Mouse (Mus musculus) MEL (cell line): ENCODE data around the gene Acin1.

Experiments used
- BHLHE40 ChIP-seq: IDR thresholded peaks from 2 replicates; pipeline ENCODE4 v1.6.1; 2012; ENCODE audit warnings: low read depth, mild to moderate bottlenecking, inconsistent platforms, low read length, improper control_type of control experiment, borderline replicate concordance
- CTCF ChIP-seq, 3 experiments: IDR thresholded peaks in 2 of 3; conservative IDR thresholded peaks in 1 of 3; 2 replicates each; pipeline ENCODE4 v1.5.1; 2011 to 2012; ENCODE audit warnings: low read length in 3 of 3, low read depth in 2 of 3, mild to moderate bottlenecking in 2 of 3, improper control_type of control experiment in 1 of 3, inconsistent platforms in 1 of 3, mixed read lengths in 1 of 3, moderate library complexity in 1 of 3; ENCODE audit not compliant: control insufficient read depth in 1 of 3, insufficient read depth in 1 of 3, poor library complexity in 1 of 3, severe bottlenecking in 1 of 3
- E2F4 ChIP-seq: IDR thresholded peaks from 2 replicates; pipeline ENCODE4 v1.6.1; 2011; ENCODE audit warnings: low read depth, low read length, improper control_type of control experiment, borderline replicate concordance
- EP300 ChIP-seq, 2 experiments: IDR thresholded peaks; 2 replicates each; pipeline ENCODE4 v1.6.1; 2011; ENCODE audit warnings: improper control_type of control experiment in 2 of 2, low read length in 2 of 2, low read depth in 1 of 2, mild to moderate bottlenecking in 1 of 2
- POLR2A ChIP-seq, 2 experiments: IDR thresholded peaks; 2 replicates each; pipeline ENCODE4 v1.6.1; 2011 to 2012; ENCODE audit warnings: low read length in 2 of 2, mild to moderate bottlenecking in 2 of 2, control low read depth in 1 of 2, improper control_type of control experiment in 1 of 2, low read depth in 1 of 2, moderate library complexity in 1 of 2; ENCODE audit not compliant: control insufficient read depth in 1 of 2, insufficient read depth in 1 of 2, poor library complexity in 1 of 2
- ZKSCAN1 ChIP-seq: IDR thresholded peaks from 2 replicates; pipeline ENCODE4 v1.6.1; 2012; ENCODE audit warnings: low read depth, mild to moderate bottlenecking, inconsistent platforms, low read length, improper control_type of control experiment, moderate library complexity
- ZNF384 ChIP-seq: IDR thresholded peaks from 2 replicates; pipeline ENCODE4 v1.6.1; 2012; ENCODE audit warnings: low read depth, mild to moderate bottlenecking, inconsistent platforms, low read length, improper control_type of control experiment

- no peak for TF ChIP-seq POLR2A (IDR thresholded peaks at IDR 0.05; ENCODE audit: control insufficient read depth in 1 of 2, insufficient read depth in 1 of 2, low read depth in 1 of 2, low read length in 2 of 2, poor library complexity in 1 of 2)
- peak; percentile 50 to 72 (median 68); a peak in 5 of 6 replicates for TF ChIP-seq CTCF (IDR thresholded peaks at IDR 0.05 in 2 of 3, conservative IDR thresholded peaks at IDR 0.05 in 1 of 3; ENCODE audit: control insufficient read depth in 1 of 3, insufficient read depth in 1 of 3, low read depth in 2 of 3, low read length in 3 of 3, poor library complexity in 1 of 3, severe bottlenecking in 1 of 3)
- no peak for TF ChIP-seq E2F4
- no peak for TF ChIP-seq EP300 (IDR thresholded peaks at IDR 0.05; ENCODE audit: low read depth in 1 of 2, low read length in 2 of 2)
- no peak for TF ChIP-seq BHLHE40
- TF ChIP-seq ZNF384 = no peak
- TF ChIP-seq ZKSCAN1 = no peak
Measured at GRCm38 (mm10) chr14:54609962-54610361, 76.8 kb downstream of the Acin1 start.
